Mouse (Mus musculus): ENCODE data around the gene Maml3.

The Maml3 gene

DNA sequence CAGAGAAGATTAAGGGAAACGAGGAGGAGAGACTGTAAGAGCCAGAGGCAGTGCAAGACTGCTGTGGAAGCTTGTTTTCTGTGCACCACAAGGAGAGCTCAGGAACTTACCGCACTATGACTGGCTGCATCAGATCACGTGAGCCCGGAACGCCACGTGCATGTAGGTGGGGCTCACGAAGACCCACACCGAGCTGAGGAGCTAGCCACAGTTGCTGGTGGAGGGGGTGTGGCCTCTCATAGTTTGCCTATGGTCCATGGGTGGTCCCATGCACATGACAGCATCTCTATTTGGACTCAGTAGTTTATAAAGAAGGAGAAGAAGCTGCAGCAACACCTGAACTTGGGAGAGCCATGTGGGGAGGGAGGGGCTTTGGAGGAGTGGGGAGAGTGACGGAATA is 152.6 kb downstream of the Maml3 start:
- no peak for DNase-seq

DNA sequence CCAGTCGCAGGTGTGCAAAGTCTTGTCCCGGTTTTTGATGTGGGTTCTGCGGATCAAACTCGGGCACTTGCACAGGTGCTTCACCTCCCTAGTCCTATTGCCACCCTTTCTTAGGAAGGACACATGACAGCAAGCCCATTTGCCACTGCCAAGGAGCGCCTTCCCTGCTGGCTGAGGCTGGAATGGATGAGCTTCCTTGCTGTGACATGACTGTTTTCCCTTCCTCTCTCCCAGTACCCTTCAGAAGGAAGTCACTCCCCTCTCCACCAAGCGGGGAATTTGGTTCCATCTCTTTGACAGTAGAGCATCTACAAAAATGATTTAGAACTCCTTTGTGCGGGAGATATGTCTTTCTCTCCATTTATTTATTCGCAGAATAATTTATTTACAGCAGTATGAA is 155.2 kb downstream of the Maml3 start:
- no peak for DNase-seq

DNA sequence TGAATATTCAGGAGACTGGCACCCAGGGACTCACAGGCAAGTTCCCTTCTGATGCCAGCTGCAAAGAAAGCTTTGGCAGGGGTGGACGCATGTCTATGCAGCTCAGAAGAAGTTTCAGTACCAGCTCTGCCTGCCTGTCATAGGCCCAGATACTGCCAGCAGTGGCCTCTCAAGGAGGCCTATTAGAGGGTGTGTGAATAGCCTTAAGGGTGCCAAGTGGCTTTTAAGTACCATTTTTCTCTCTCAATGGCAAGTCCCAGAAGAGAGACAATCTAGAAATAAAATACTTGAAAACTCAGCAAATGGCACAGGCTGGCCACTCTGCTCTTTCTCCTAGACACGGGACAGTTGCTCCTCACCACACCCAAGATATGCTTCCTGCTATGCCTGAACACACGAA is 157.7 kb downstream of the Maml3 start:
- no peak for DNase-seq

DNA sequence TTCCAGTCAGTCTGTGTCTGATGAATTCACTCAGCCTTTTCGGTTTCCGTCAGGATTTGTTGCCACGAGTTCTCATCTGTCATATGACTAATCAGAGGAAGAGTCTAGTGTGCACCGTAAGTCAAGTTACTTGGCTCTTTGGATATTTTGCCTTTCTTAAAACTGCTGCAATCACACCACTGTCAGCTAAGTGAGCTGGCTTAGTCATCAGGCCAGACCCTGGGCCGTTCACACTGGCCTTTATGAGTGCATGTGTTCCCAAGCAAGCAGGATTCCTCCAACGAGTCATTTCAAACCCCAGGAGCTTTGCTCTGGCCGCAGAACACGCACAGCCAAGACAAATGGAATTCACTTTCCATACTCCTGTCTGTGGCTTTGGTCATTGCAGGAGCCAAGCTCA is 161.2 kb downstream of the Maml3 start:
- no peak for DNase-seq

DNA sequence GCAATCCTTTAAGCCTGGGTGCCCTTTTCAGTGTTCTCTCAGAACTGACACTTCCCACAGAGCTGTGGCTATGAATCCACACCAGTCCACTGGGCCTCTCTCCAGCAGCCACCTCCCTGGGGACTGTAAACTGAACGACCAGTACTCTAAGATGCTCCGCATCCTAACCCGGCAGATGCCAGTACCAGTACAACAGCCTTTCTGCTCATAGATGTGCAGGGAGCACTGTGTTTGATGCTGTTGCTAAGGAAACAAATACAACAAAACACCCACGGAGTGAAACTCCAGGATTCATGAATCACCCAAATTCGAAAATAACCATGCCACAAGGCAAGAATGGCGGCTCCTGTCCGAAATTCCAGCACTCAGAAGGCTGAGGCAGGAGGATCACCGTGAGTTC is 163.1 kb downstream of the Maml3 start:
- DNase-seq: no peak

DNA sequence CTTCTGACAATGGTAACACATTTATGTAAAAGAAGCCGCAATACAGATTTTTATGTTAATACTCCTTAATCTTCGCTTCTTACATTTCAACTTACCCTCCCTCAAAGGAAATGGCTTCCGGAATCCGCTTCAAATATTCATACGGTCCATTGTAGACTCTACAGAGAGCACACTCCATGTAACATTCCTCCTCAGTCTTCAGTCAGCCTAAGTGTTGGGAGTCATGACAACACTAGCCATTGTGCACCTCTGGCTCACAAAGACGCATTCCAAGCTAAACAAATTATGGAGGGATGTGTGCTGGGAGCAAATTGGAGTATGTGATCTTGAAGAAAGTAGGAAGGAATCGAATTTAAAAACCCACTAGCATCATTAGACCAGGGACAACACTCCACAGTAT is 165.0 kb downstream of the Maml3 start:
- DNase-seq: no peak

DNA sequence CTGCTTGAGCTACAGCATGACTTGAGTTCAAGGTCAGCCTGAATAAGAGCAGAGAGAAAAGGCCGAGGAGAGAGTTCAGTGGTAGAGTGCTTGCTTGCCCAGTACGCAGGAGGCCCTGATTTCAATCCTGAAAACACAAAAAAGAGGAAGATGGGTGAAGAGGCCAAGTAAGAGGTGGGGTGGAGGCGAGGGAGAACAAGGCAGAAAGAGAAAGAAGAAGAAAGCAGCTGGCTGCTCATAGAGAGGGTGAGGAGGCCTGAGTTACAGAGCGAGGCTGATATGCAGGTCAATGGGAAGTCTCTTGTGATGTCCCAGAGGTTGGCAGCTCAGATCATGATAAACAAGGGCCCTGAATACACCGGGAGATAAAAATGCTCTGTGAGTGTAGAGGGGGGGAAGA is 165.8 kb downstream of the Maml3 start:
- DNase-seq: no peak

DNA sequence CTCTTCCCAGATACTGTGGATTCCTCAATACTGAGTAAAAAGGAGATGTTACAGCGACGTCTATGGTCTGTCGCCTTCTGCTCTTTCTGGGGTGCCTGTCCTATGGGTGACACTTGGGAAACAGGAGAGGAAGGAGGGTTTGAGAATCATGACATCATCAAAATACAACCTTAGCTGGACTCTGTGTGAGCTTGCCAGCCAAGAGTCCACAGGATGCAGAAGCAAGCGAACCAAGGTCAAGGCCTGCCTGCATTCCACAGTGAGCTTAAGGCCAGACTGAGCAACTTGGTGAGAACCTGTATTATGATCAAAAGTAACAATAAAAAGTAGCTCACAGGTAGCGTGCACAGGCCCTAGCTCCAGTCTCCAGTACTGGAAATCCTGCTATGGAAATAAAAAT is 167.7 kb downstream of the Maml3 start:
- no peak for DNase-seq

DNA sequence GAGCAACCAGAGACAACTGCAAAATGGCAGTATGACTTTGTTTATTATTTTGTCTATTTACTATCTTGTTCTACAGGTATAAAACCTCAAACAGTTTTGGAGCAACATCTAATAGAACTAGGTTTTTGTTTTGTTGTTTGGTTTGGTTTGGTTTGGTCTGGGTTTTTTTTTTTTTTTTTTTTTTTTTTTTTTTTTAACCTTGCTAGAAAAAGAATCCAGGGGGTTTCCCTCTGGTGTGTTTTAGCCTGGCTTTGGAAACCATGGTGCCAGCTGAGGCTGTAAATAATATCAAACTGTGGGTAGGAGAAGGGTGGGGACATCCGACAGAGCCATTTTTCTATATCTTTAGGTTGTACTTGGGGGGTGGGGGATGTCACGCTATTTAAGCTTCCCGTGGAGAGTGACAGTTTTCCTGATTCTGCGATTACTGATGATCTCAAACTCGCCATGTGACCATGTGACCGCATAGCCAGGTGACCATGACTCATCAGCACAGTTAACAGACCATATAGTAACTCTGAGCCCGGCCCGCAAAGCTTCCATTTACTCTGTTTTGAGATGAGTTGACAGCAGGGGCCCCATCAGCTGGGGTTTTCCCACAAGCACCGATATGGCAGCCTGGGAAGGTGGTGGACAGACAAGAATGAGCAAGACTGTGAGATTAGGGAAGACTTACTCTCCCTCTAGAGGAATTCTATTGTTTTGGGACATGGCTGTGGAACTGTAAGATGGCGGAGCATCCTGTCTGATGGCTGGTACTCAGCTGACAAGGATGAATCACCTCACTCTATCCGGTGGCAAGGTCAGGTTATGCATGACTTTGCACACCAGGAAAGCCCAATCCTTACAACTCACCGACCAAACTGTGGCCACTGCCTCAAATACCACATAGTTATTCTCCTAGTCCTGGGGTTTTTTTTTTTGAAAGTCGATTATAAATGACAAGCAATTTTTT is 170.1 kb downstream of the Maml3 start:
- no peak for DNase-seq

DNA sequence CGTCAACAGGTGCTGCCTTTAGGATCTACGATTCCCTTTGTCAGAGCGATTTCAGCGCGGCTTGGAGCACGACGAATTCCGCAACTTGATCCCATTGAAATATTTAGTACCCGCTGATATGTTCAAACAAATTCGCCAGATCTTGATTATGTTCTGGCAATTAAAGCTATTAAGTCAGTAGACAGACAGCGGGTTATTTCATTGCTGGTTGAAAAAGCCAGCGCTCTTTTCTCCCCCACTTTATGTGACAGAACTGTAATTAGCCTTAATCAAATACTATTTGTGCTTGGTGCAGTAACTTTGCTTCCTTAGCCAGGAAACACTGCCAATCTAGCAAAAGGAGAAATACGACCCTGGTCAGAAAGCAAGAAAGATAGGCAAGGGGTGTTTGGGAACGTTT is 176.7 kb downstream of the Maml3 start:
- DNase-seq: no peak

DNA sequence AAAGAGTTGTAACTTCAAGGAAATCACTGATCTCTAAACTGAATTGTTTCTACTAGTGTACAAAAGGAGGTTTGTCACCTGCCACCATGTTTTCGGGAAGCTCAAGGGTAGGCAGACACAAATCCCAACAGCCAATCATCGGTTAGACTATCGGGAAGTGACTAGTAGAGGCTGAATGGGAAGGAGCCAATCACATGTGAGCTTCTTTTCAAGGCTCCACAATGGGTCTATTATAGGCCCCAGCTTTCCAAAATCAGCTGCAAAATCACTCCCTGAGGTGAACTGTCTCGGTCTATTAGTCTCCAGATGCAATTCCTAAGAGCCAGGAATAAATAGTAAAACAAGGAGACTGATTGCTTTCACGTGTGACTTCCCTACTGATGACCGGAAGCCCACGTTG is 177.3 kb downstream of the Maml3 start:
- DNase-seq: no peak

DNA sequence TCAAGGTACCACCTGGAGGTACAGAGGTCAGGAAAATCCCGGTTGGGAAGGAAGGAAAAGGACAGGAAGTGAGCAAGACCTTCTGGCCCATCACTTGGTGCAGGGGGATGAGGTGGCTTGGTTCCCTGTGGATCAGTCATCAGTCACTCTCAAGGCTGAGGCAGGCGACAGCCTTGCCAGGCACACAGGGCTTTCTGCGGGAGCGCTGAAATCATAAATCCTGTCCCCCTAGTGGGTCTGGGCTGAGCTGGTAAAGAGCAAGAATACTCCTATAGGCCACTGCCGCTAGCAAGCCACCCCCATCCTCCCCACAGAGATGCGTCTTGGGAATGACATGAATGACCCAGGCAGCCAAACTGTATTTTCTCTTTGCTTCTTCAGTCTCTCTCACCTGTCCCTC is 177.8 kb downstream of the Maml3 start:
- no peak for DNase-seq

DNA sequence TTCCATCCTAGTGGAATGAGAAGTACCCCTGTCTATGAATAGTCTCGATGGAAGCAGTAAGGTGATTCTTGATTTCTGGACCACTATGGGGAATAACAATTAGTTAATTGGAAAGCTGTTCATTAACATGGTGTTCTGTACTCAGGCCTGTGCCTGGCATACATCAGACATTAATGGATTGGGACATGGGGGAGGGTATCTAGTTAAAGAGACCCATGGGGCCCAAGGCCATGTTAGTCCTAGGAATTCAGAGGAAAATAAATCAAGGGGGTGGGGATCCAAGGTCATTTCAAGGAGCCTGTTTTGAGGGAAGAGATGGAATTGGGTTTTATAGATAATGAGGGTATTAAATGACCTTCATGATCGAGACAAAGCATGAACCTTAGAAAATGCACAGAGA is 179.1 kb downstream of the Maml3 start:
- DNase-seq: no peak

DNA sequence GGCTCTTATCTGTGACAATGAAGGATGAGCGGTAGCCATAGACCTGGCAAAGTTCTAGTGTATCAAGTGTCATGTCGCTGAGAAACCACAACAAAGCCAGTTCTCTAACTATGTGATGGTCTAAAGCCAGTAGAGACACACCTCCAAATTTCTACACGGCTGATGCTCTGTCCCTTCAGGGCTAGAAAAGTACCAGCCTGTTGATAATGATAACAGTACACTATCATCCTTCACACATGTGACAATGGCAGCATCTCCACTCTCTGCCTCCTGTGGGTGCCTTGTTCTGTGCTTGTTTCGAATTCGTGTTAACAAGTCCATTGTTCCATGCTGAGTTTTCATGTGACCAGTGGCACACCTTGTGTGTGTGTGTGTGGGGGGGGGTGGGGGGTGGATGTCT is 180.2 kb downstream of the Maml3 start:
- DNase-seq: no peak

DNA sequence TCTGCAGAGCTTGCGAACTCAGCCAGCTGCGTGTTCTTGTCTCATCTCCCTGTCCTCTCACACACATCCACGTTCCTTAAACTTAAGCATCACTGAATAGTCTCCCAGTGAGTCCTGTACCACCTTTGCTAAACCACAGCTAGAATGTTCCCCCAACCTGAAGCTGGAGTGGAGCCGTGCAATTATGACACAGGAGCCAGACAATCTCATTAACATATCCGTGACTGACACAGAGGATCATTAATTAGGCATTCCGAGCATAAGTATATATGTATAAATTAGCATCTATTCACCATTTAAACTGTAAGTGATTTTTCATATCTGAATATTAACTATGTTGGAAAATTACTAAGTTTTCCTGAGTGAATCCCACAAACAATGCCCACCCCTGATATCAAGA is 181.1 kb downstream of the Maml3 start:
- DNase-seq: no peak

DNA sequence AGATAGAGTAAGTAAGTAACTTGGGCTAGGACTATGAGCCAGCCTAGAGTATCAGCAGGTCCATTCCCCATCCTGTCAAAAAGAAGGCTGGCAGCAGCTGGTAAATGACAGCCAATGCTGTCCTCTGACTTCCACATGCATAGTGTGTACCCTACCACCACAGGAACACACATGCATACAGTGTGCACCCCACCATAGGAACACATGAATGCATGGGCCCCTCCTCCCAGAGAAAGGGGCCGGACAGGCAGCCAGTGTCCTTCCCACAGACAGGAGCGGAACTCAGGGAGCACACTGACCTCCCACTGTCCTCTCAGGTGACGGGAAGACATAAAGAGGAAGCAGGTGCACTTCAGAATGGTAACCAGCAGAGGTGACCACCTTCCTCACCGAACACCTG is 188.0 kb downstream of the Maml3 start:
- no peak for DNase-seq

DNA sequence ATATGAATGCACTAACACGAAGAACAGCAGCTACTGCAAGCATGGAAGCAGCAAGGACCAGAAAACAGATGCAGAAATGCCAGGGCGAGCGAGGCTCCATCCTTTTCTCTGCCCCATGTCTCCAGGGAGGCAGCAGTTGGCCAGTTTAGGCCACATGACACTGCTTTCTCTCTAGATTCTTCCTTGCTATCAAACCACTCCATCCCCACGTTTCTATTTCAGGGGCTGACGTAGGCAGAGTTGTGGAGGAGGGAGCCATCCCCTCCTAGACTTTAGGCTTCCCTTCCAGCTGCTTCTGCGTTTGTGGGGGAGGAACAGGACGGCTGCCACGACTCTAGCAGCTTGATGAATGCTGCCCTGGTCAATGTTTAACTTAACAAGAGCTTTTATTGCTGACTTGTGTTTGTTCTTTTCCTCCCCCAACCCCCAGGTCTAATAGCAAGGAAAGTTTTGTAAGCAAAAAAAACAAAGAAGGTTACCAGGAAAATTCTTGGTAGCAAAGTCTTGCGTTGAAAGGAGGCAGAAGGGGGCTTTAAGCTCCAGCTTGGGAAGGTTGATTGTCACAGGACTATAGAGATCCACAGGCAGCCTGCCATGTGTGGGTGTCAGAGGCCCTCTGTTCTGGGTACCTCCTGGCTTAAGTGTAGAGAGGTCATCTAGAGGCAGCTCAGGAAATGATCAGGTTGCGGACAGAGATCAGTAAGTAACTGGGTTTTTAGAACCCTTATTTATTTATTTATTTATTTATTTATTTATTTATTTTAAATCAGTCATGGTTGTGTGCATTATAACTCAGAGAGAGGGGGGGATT is 188.6 kb downstream of the Maml3 start:
- no peak for DNase-seq

DNA sequence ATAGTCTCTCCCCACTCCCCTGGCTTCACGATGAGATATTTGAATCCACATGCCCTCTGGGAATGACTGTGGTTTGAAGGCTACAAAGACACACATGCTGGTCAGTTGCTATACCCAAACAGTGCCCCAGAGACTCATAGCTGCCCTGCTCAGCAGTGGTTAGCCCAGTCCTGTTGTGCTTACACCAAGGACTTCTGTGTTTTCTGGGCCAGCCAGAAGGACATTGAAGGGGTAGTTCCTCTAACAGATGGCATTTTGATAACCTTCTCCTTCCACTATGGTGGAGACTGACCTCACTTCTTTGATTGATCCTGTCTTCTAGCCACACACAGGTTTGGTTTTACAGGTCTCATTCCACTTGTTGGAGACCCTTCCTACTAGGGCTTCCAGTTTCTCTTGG is 189.5 kb downstream of the Maml3 start:
- no peak for DNase-seq

DNA sequence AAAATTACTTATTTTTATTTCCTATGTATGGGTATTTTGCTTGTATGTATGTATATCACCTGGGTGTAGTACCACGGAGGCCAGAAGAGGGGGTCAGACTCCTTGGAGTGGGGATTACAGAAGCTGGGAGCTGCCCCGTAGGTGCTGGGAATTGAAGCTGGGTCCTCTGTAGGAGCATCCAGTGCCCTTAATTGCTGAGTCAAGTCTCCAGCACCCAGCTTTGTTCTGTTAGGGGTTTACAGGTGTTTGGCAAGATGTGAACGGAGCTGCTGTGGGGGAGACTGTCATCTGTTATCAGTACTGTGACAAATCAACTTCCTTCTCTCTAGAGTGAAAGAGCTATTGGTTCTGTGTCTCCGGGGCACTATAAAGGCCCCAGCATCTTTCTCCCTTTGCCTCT is 190.0 kb downstream of the Maml3 start:
- no peak for DNase-seq

DNA sequence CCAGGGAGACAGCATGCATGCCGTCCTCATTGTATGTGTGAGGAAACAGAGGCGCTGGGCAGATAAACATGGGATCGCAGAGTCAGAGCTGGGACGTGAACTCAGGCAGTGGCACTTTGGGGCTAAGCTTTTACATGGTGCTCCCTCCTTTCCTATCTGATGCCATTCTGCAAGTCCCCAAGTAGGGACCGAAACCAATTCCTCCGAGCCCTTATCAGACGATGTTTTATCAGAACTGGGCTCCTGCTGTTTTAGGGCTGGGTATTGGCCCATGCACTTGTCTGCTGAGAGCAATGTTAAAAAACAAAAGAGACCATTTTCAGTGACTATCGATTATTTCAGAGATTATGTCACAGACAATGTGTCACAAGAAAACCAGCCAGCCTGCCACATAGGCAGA is 191.4 kb downstream of the Maml3 start:
- DNase-seq: no peak

DNA sequence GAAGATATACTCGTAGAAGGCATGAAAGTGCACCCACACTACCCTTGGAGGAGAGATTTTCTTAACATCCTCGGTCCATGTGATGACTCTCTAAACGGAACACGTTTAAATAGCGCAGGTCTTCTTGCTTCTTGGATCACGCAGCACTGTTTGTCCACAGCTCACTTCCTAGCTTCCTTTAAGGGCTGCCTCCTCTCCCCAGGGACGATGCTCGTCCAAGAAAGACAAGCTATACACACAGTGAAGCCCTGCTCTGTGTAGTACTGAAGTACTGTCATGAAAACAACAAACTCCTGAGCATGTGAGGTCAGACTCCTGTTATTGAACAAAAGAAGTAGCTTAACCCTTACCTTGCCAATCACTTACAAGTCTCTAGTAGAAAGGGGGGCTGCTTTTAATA is 192.7 kb downstream of the Maml3 start:
- no peak for DNase-seq

DNA sequence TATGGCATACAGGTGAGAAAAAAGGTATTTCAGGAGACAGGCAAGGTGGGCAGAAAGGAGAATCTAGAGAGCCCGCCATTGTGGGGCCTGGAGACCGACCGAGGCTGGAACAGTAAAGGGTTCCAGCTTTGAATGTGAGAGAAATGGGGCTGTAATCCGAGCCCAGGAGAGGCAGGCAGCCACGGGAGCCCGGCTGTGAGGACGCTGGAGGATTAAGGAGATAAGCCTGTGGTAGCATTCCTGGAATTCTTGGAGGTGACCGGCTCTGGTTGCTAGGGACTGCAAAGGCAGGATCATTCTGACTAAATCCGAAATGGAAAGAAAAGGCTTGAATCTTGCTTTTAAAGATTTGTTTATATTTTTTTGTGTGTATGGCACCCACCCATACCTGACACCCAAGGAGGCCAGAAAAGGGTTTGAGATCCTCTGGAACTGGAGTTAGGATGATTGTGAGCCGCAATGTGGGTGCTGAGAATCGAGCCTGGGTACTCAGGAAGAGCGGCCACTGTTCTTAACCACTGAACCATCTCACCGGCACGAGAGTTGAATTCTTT is 196.4 kb downstream of the Maml3 start:
- DNase-seq: no peak

DNA sequence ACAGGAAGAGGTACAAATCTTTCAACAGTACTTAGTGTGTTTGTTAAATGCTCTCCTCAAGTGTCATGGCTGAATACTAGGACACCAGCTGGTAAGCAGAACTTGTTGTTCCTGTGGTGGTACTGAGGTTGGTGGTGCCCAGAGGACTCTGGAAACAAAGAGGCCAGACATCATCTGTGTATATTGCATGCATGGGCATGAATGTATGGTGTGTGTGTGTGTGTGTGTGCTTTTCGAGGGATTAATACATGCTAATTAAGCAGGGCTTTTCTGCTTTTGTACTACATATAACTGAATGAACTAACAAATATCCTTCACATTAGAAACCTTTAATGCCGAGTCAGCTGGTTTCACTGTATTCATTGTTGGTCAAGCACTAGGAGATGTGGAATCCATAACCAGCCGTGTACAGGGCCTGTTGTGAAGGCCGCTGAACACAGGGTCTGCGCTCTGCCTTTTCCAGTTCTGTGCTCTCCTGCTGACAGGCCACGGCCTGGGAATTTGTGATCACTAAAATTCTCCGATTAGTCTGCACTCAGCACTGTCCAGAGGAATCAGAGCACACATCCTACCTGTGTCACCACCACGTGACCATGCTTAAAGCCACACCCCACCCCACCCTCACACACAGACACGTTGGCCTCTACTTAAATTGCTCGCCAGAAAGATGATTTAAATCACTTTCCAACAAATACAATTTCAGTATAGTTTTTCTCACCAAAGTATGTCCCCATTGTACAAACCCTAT is 197.6 kb downstream of the Maml3 start:
- no peak for DNase-seq

Data from cerebellum, adult 18-20 months (tissue).